Mouse (Mus musculus): ENCODE results near the gene Pde6d.
A peak's percentile ranks its signal among the peaks of the same experiment; 100 is the strongest.
"Not testable (repeated sequence)": the region's sequence is repeated elsewhere in the genome, so short reads cannot be mapped to it uniquely, and the experiment has no call there.

Gene Pde6d

GRCm38 (mm10) chr1:86526116-86526788 lies 56.2 kb downstream of the Pde6d start, which contains the start of gene Ptma:
TSS of gene Ptma (plus strand) at chr1:86526726.
- DNase-seq (ENCODE audit: low read depth) = peak; percentile 100

- no peak for DNase-seq (ENCODE audit: low read depth)
These were observed 56.8 kb downstream of the Pde6d start for GRCm38 (mm10) chr1:86525499-86526115.

GRCm38 (mm10) chr1:86524619-86525498 lies 57.6 kb downstream of the Pde6d start:
- peak; percentile 100 for DNase-seq (ENCODE audit: low read depth)

GRCm38 (mm10) chr1:86523776-86524618 lies 58.4 kb downstream of the Pde6d start:
- no peak for DNase-seq (ENCODE audit: low read depth)

- DNase-seq (ENCODE audit: low read depth) = peak; percentile 97
These were observed 60.0 kb downstream of the Pde6d start for GRCm38 (mm10) chr1:86522286-86522871.

GRCm38 (mm10) chr1:86520361-86520760 lies 62.1 kb downstream of the Pde6d start:
- peak; percentile 53 for DNase-seq (ENCODE audit: low read depth)

- no peak for DNase-seq (ENCODE audit: low read depth)
These were observed 65.4 kb downstream of the Pde6d start for GRCm38 (mm10) chr1:86517076-86517475.

- DNase-seq (ENCODE audit: low read depth) = peak; percentile 51
These were observed 66.6 kb downstream of the Pde6d start for GRCm38 (mm10) chr1:86515715-86516410.

- DNase-seq (ENCODE audit: low read depth) = not testable (repeated sequence)
These were observed 69.4 kb downstream of the Pde6d start for GRCm38 (mm10) chr1:86513031-86513430.

- DNase-seq (ENCODE audit: low read depth) = peak; percentile 36
These were observed 70.2 kb downstream of the Pde6d start for GRCm38 (mm10) chr1:86512154-86512720.

- no peak for DNase-seq (ENCODE audit: low read depth)
These were observed 71.6 kb downstream of the Pde6d start for GRCm38 (mm10) chr1:86510676-86511441.

GRCm38 (mm10) chr1:86510266-86510665 lies 72.2 kb downstream of the Pde6d start:
- DNase-seq (ENCODE audit: low read depth) = no peak

- peak; percentile 92 for DNase-seq (ENCODE audit: low read depth)
These were observed 73.0 kb downstream of the Pde6d start for GRCm38 (mm10) chr1:86509410-86509809.

GRCm38 (mm10) chr1:86507866-86508265 lies 74.6 kb downstream of the Pde6d start:
- no peak for DNase-seq (ENCODE audit: low read depth)

GRCm38 (mm10) chr1:86506420-86506819 lies 76.0 kb downstream of the Pde6d start:
- DNase-seq (ENCODE audit: low read depth) = peak; percentile 35

- DNase-seq (ENCODE audit: low read depth) = peak; percentile 83
These were observed 77.0 kb downstream of the Pde6d start for GRCm38 (mm10) chr1:86505461-86505860.

- DNase-seq (ENCODE audit: low read depth) = peak; percentile 57
These were observed 77.6 kb downstream of the Pde6d start for GRCm38 (mm10) chr1:86504697-86505421.

GRCm38 (mm10) chr1:86503906-86504696 lies 78.3 kb downstream of the Pde6d start:
- peak; percentile 98 for DNase-seq (ENCODE audit: low read depth)
